Mouse (Mus musculus): ENCODE results near the gene Shisa4. TPM values are rescaled to one million over a fixed set of nuclear protein-coding genes. Genes with fewer than 3 reads are reported as not detected.

Shisa4 gene
- 0.63 and 0.68 TPM in 2 replicates for polyA plus RNA-seq (2012; rRNA removed)

GRCm38 (mm10) chr1:135374868-135375581 lies at the start of gene Shisa4:
Gene Shisa4, minus strand, starts transcription at chr1:135375237.

GRCm38 (mm10) chr1:135324571-135324970 lies 50.5 kb downstream of the Shisa4 start, which contains the start of gene Lmod1:
Gene Lmod1, plus strand, starts transcription at chr1:135324807.

Other genes starting within 250 kb of the Shisa4 start
- 10.6 and 13.6 TPM in 2 replicates for gene Ptpn7, start 242.5 kb downstream of the Shisa4 start, polyA plus RNA-seq (2012; rRNA removed)
- 8.8 and 10.0 TPM in 2 replicates for gene Arl8a, start 228.4 kb downstream of the Shisa4 start, polyA plus RNA-seq (2012; rRNA removed)
- gene Gpr37l1, start 207.6 kb downstream of the Shisa4 start, polyA plus RNA-seq (2012; rRNA removed), result not detected in 2 replicates
- 0.59 and 0.68 TPM in 2 replicates for gene Elf3, start 116.7 kb downstream of the Shisa4 start, polyA plus RNA-seq (2012; rRNA removed)
- gene Rnpep, start 91.2 kb downstream of the Shisa4 start, polyA plus RNA-seq (2012; rRNA removed), result 8.3 and 9.1 TPM in 2 replicates
- 26.1 and 30.5 TPM in 2 replicates for gene Timm17a, start 61.5 kb downstream of the Shisa4 start, polyA plus RNA-seq (2012; rRNA removed)
- gene Lmod1, start 50.4 kb downstream of the Shisa4 start, polyA plus RNA-seq (2012; rRNA removed), result 0.09 and 0.12 TPM in 2 replicates
- gene Ipo9, start 55.3 kb upstream of the Shisa4 start, polyA plus RNA-seq (2012; rRNA removed), result 18.1 and 21.1 TPM in 2 replicates
- gene Nav1, start 232.1 kb upstream of the Shisa4 start, polyA plus RNA-seq (2012; rRNA removed), result 1.2 TPM in 2 replicates

All from liver, embryonic 14 days (tissue).